Mouse (Mus musculus) kidney, embryonic 14.5 days (tissue): ENCODE measurements around the gene Hapln4. TPM values are rescaled to one million over a fixed set of nuclear protein-coding genes. Genes with fewer than 3 reads are reported as not detected.

Experiments
- ATAC-seq: fragments of 200-750 bp; cut with Nextera tagmentation; 2 replicates; pipeline ENCODE4 v1.8.0; 2017; ENCODE audit warnings: moderate number of reproducible peaks, mild to moderate bottlenecking, moderate TSS enrichment, moderate library complexity; ENCODE audit not compliant: low FRiP score, low TSS enrichment
- H3K27ac ChIP-seq: fragments of 300-500 bp; sonication (generic); 2 replicates; pipeline ENCODE4 v1.5.1; 2014; ENCODE audit warnings: low read depth, mild to moderate bottlenecking, low read length, moderate library complexity, mixed read lengths
- H3K27me3 ChIP-seq: fragments of 300-500 bp; sonication (generic); 2 replicates; pipeline ENCODE4 v1.6.1; 2014; ENCODE audit warnings: mild to moderate bottlenecking, low read length; ENCODE audit not compliant: control insufficient read depth, insufficient read depth
- H3K36me3 ChIP-seq: fragments of 300-500 bp; sonication (generic); 2 replicates; pipeline ENCODE4 v1.6.1; 2014; ENCODE audit warnings: low read length, mixed read lengths; ENCODE audit not compliant: control insufficient read depth, insufficient read depth
- H3K4me1 ChIP-seq: fragments of 300-500 bp; sonication (generic); 2 replicates; pipeline ENCODE4 v1.6.1; 2014; ENCODE audit warnings: low read length, mixed read lengths; ENCODE audit not compliant: control insufficient read depth, insufficient read depth
- H3K4me2 ChIP-seq: fragments of 300-500 bp; sonication (generic); replicated peaks from 2 replicates; pipeline ENCODE4 v1.6.1; 2014; ENCODE audit warnings: low read depth, mild to moderate bottlenecking, low read length
- H3K4me3 ChIP-seq: fragments of 300-500 bp; sonication (generic); 2 replicates; pipeline ENCODE4 v1.5.1; 2014; ENCODE audit warnings: mild to moderate bottlenecking, low read length
- H3K9ac ChIP-seq: fragments of 300-500 bp; sonication (generic); 2 replicates; pipeline ENCODE4 v1.6.1; 2014; ENCODE audit warnings: low read depth, mild to moderate bottlenecking, low read length, moderate library complexity
- H3K9me3 ChIP-seq: fragments of 300-500 bp; sonication (generic); 2 replicates; pipeline ENCODE4 v1.6.1; 2016; ENCODE audit warnings: low read length; ENCODE audit not compliant: control insufficient read depth
- WGBS: fragments of 180-500 bp; shearing (Covaris S2); extraction: QIAGEN DNeasy Blood & Tissue Kit; methylation state at CpG from one replicate; pipeline ENCODE4 v1.1.7; 2014; 5-methylcytosine and 5-hydroxymethylcytosine counted together
- polyA plus RNA-seq: library from polyadenylated mRNA; unstranded; fragments of >200 nt; fragmentation: Nextera tagmentation; extraction: Ambion mirVana; gene quantifications from 2 replicates; pipeline ENCODE4 v1.2.1, GENCODE M21; 2014

Gene Hapln4
- polyA plus RNA-seq, 1 experiment from 2014 or later: not detected

- peaks cover 10% of the 10 kb centered on the region for H3K27me3 ChIP-seq
- ATAC-seq: no peak
- no peak overlapping the region for H3K27ac ChIP-seq
- no peak overlapping the region for H3K9ac ChIP-seq
- H3K36me3 ChIP-seq: no peaks in the 10 kb centered on the region
- H3K9me3 ChIP-seq: no peaks in the 10 kb centered on the region
- no peak overlapping the region for H3K4me2 ChIP-seq
- no peak overlapping the region for H3K4me3 ChIP-seq
- WGBS: 62% methylated on average over 8 of the region's 8 CpGs
- no peaks in the 10 kb centered on the region for H3K4me1 ChIP-seq
These were observed 41.7 kb downstream of the Hapln4 start for GRCm38 (mm10) chr8:70124992-70125391.

GRCm38 (mm10) chr8:70128435-70128834, 45.2 kb downstream of the Hapln4 start:
- ATAC-seq: no peak
- WGBS: 79% methylated on average over 3 of the region's 3 CpGs

GRCm38 (mm10) chr8:70129309-70129952, 46.2 kb downstream of the Hapln4 start:
- Histone ChIP-seq H3K4me3 (no peak overlapping the region), H3K36me3 (peaks cover 15% of the 10 kb centered on the region), H3K4me2 (no peak overlapping the region), H3K9me3 (no peaks in the 10 kb centered on the region), H3K4me1 (0 out of 2 replicates have a peak, but pooled peaks cover 5% of the 10 kb centered on the region), H3K27ac (no peak overlapping the region), H3K27me3 (peaks cover 4% of the 10 kb centered on the region; the same call in 1 of the 2 replicates), H3K9ac (no peak overlapping the region)
- 52% methylated on average over 9 of the region's 9 CpGs for WGBS
- ATAC-seq: no peak

More at GRCm38 (mm10) chr8:70128435-70128834, 45.2 kb downstream of the Hapln4 start:
- Histone ChIP-seq H3K4me2 (no peak overlapping the region), H3K36me3 (peaks cover 5% of the 10 kb centered on the region), H3K27me3 (peaks cover 4% of the 10 kb centered on the region; the same call in 1 of the 2 replicates), H3K9ac (no peak overlapping the region), H3K4me1 (0 out of 2 replicates have a peak, but pooled peaks cover 5% of the 10 kb centered on the region), H3K27ac (no peak overlapping the region), H3K4me3 (no peak overlapping the region), H3K9me3 (no peaks in the 10 kb centered on the region)

DNA sequence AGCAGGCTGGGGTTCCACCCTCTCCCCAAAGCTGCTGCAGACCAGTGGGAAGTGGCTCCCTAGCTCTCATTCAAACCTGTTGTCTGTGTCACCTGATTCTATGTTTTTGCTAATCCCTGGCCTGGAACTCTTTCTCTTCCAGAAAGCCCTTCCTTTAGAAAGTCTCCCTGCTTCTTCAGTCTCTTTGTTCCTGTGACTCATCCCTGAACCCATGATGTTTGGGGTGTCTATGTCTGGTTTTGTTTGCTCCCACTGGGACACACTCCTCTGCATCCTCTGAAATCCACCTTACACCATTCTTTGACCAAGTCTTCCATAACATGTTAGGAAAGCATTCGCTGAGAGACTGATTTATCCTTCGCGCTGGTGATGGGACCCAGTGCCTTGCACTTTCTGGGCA, 46.8 kb downstream of the Hapln4 start:
- Histone ChIP-seq H3K27ac (no peak overlapping the region), H3K4me1 (0 out of 2 replicates have a peak, but pooled peaks cover 5% of the 10 kb centered on the region), H3K9ac (no peak overlapping the region), H3K36me3 (peaks cover 21% of the 10 kb centered on the region), H3K27me3 (peaks cover under 1% of the 10 kb centered on the region; the same call in 1 of the 2 replicates), H3K4me3 (no peak overlapping the region), H3K9me3 (no peaks in the 10 kb centered on the region), H3K4me2 (no peak overlapping the region)
- WGBS: 90% methylated on average over 3 of the region's 3 CpGs
- no peak for ATAC-seq

DNA sequence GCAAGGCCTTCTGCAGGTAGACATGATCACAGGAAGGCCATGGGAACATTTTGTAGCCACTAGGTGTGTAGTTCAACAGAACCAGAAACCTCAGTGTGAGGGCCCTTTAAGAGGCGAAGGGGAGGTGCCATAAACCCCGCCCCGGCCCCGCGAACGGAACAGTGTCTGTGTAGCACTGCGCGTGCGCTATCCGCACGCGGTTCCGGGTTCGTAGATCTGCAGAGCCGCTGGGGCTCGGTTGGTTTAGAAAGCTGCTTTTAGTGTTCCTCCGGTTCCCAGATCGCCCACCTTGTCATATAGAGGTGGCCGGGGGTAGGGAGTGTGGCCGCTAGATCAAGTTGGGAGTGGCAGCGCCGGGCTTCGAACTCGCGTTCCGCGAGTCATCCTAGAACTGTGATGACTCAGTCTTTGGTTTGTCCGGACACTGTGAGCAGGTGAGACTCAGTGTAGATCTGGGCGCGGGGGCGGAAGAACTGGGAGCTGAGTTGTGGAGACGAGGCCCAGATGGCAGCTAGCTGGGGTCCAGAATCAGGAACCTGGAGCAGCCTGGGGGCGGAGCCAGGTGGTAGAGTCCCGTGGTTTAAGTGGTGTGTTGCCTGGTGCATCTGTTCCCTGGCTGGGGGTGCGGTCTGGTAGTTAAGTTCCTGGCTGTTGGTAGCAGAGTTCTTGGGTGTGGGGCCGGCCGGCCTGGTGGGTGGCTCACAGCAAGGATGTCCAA, 48.1 kb downstream of the Hapln4 start, which contains the start of gene Nr2c2ap:
TSS of gene Nr2c2ap (plus strand) at position 168 of the 718 bp plus-strand sequence.
- Histone ChIP-seq H3K4me2 (peak within 1 kb of the TSS; percentile 71), H3K9me3 (no peaks in the 10 kb centered on the region), H3K9ac (peak within 1 kb of the TSS; percentile 74), H3K27me3 (no peaks in the 10 kb centered on the region), H3K36me3 (peaks cover 33% of the 10 kb centered on the region), H3K4me3 (peak within 1 kb of the TSS; percentile 77), H3K27ac (no peak within 1 kb of the TSS), H3K4me1 (0 out of 2 replicates have a peak, but pooled peaks cover 5% of the 10 kb centered on the region)
- WGBS: 1% methylated on average over 37 of the region's 37 CpGs
- peak; percentile 90 for ATAC-seq

DNA sequence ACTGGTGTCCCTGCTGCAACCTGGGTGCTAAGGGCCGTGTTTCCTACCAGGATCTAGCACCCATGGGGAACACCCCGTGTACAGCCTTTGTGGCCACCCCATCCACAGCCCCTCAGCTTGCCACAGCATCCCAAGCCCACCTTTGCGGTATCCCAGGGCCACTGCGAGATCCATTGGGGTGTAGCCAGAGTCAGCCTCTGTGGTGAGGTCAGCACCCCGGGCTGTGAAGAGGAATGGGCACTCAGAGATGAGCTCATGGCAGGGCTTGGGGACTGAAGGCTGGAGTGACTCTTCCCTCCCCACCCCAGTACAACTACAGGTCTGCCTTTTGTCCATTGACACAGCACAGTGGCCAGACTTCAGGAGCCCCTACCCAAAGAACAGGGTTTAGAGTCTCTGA, 50.8 kb downstream of the Hapln4 start:
- H3K4me2 ChIP-seq: no peak overlapping the region
- WGBS: 89% methylated on average over 5 of the region's 5 CpGs
- H3K36me3 ChIP-seq: peaks cover 37% of the 10 kb centered on the region
- peaks cover 13% of the 10 kb centered on the region for H3K4me1 ChIP-seq
- H3K4me3 ChIP-seq: no peak overlapping the region
- H3K27me3 ChIP-seq: no peaks in the 10 kb centered on the region
- no peaks in the 10 kb centered on the region for H3K9me3 ChIP-seq
- H3K27ac ChIP-seq: no peak overlapping the region
- no peak for ATAC-seq
- no peak overlapping the region for H3K9ac ChIP-seq

GRCm38 (mm10) chr8:70134931-70135330, 51.7 kb downstream of the Hapln4 start:
- H3K4me1 ChIP-seq: peaks cover 13% of the 10 kb centered on the region
- H3K4me3 ChIP-seq: no peak overlapping the region
- no peak overlapping the region for H3K4me2 ChIP-seq
- H3K27ac ChIP-seq: no peak overlapping the region
- H3K27me3 ChIP-seq: no peaks in the 10 kb centered on the region
- H3K36me3 ChIP-seq: peaks cover 37% of the 10 kb centered on the region
- H3K9ac ChIP-seq: no peak overlapping the region
- no peaks in the 10 kb centered on the region for H3K9me3 ChIP-seq
- no peak for ATAC-seq
- 91% methylated on average over 9 of the region's 9 CpGs for WGBS

- peaks cover 37% of the 10 kb centered on the region for H3K36me3 ChIP-seq
These were observed 53.3 kb downstream of the Hapln4 start for GRCm38 (mm10) chr8:70136591-70136990.

DNA sequence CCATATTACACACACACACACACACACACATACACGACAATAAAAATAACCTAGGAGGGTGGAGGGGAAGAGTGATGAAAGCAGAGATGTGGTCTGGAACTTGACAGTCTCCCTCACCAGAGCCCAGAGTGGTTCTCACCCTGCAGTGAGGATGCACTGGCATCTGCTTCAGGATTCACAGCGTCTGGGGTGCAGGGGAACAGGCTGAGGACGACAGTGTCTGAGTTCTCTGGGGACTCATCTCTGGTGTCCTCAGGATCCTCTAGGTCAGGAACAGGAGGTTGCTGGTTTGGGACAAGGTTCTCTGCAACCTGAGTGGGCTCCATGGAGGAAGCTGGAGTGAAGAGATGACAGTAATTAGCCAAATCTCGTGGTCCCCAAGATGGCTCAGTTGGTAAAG, 54.6 kb downstream of the Hapln4 start:
- Histone ChIP-seq H3K4me2 (peak overlapping the region; percentile 66), H3K4me3 (peak overlapping the region; percentile 87), H3K4me1 (peaks cover 18% of the 10 kb centered on the region), H3K9me3 (no peaks in the 10 kb centered on the region), H3K27me3 (no peaks in the 10 kb centered on the region), H3K36me3 (peaks cover 37% of the 10 kb centered on the region), H3K27ac (no peak overlapping the region), H3K9ac (0 out of 2 replicates have a peak overlapping the region, but pooled peaks have one; percentile 71)
- ATAC-seq: no peak
- 86% methylated on average over 4 of the region's 4 CpGs for WGBS

More at GRCm38 (mm10) chr8:70136591-70136990, 53.3 kb downstream of the Hapln4 start:
- 83% methylated on average over 4 of the region's 4 CpGs for WGBS
- Histone ChIP-seq H3K27ac (no peak overlapping the region), H3K9ac (no peak overlapping the region), H3K4me3 (no peak overlapping the region), H3K27me3 (no peaks in the 10 kb centered on the region), H3K9me3 (no peaks in the 10 kb centered on the region), H3K4me1 (peaks cover 23% of the 10 kb centered on the region), H3K4me2 (no peak overlapping the region)
- no peak for ATAC-seq
